Mouse (Mus musculus): ENCODE results near the gene Slc24a3. TPM values are rescaled to one million over a fixed set of nuclear protein-coding genes. Genes with fewer than 3 reads are reported as not detected.

Slc24a3 gene
- polyA plus RNA-seq, 1 experiment from 2014 or later = 1.1 TPM

- WGBS = 81% methylated on average over 3 of the region's 3 CpGs
- H3K27me3 ChIP-seq (ENCODE audit: control insufficient read depth, insufficient read depth, low read length) = no peaks in the 10 kb centered on the region
- H3K4me3 ChIP-seq (ENCODE audit: low read depth, low read length) = no peak overlapping the region
- no peak for ATAC-seq (replicated peaks; ENCODE audit: low FRiP score)
- no peak for DNase-seq (ENCODE audit: low spot score)
- no peak overlapping the region for H3K4me2 ChIP-seq (ENCODE audit: low read depth, low read length, severe bottlenecking)
- H3K4me1 ChIP-seq (replicated peaks; ENCODE audit: control insufficient read depth, insufficient read depth, low read length) = no peaks in the 10 kb centered on the region
- no peak overlapping the region for H3K9ac ChIP-seq (ENCODE audit: low read length)
- no peaks in the 10 kb centered on the region for H3K36me3 ChIP-seq (ENCODE audit: control insufficient read depth, insufficient read depth, low read length)
- H3K27ac ChIP-seq (ENCODE audit: low read depth, low read length) = no peak overlapping the region
- H3K9me3 ChIP-seq (ENCODE audit: control insufficient read depth, low read length) = no peaks in the 10 kb centered on the region
Observed at GRCm38 (mm10) chr2:145421889-145422212, 254.3 kb downstream of the Slc24a3 start.

- Histone ChIP-seq H3K27me3 (ENCODE audit: control insufficient read depth, insufficient read depth, low read length) (no peaks in the 10 kb centered on the region), H3K4me1 (replicated peaks; ENCODE audit: control insufficient read depth, insufficient read depth, low read length) (no peaks in the 10 kb centered on the region), H3K36me3 (ENCODE audit: control insufficient read depth, insufficient read depth, low read length) (no peaks in the 10 kb centered on the region), H3K4me3 (ENCODE audit: low read depth, low read length) (no peak overlapping the region), H3K27ac (ENCODE audit: low read depth, low read length) (no peak overlapping the region), H3K9me3 (ENCODE audit: control insufficient read depth, low read length) (no peaks in the 10 kb centered on the region), H3K9ac (ENCODE audit: low read length) (no peak overlapping the region), H3K4me2 (ENCODE audit: low read depth, low read length, severe bottlenecking) (no peak overlapping the region)
- DNase-seq (ENCODE audit: low spot score) (no peak), ATAC-seq (replicated peaks; ENCODE audit: low FRiP score) (no peak)
- 90% methylated on average over 5 of the region's 5 CpGs for WGBS
Observed at GRCm38 (mm10) chr2:145429982-145430381, 262.4 kb downstream of the Slc24a3 start.

- Histone ChIP-seq H3K27ac (ENCODE audit: low read depth, low read length) (no peak overlapping the region), H3K36me3 (ENCODE audit: control insufficient read depth, insufficient read depth, low read length) (no peaks in the 10 kb centered on the region), H3K27me3 (ENCODE audit: control insufficient read depth, insufficient read depth, low read length) (no peaks in the 10 kb centered on the region), H3K4me1 (replicated peaks; ENCODE audit: control insufficient read depth, insufficient read depth, low read length) (no peaks in the 10 kb centered on the region), H3K4me2 (ENCODE audit: low read depth, low read length, severe bottlenecking) (no peak overlapping the region), H3K4me3 (ENCODE audit: low read depth, low read length) (no peak overlapping the region), H3K9me3 (ENCODE audit: control insufficient read depth, low read length) (no peaks in the 10 kb centered on the region), H3K9ac (ENCODE audit: low read length) (no peak overlapping the region)
- no peak for DNase-seq (ENCODE audit: low spot score)
- no peak for ATAC-seq (replicated peaks; ENCODE audit: low FRiP score)
- 97% methylated on average over 1 of the region's 1 CpGs for WGBS
Observed at GRCm38 (mm10) chr2:145434068-145434467, 266.5 kb downstream of the Slc24a3 start.

- ATAC-seq (replicated peaks; ENCODE audit: low FRiP score) = 0 out of 2 replicates have a peak, but pooled peaks have one; percentile 24
- H3K4me3 ChIP-seq (ENCODE audit: low read depth, low read length) = no peak overlapping the region
- H3K9ac ChIP-seq (ENCODE audit: low read length) = no peak overlapping the region
- H3K4me2 ChIP-seq (ENCODE audit: low read depth, low read length, severe bottlenecking) = no peak overlapping the region
- H3K4me1 ChIP-seq (replicated peaks; ENCODE audit: control insufficient read depth, insufficient read depth, low read length) = no peaks in the 10 kb centered on the region
- H3K9me3 ChIP-seq (ENCODE audit: control insufficient read depth, low read length) = no peaks in the 10 kb centered on the region
- H3K27ac ChIP-seq (ENCODE audit: low read depth, low read length) = no peak overlapping the region
- no peaks in the 10 kb centered on the region for H3K36me3 ChIP-seq (ENCODE audit: control insufficient read depth, insufficient read depth, low read length)
- no peak for DNase-seq (ENCODE audit: low spot score)
- whole genome bisulfite sequencing = 45% methylated on average over 5 of the region's 5 CpGs
- no peaks in the 10 kb centered on the region for H3K27me3 ChIP-seq (ENCODE audit: control insufficient read depth, insufficient read depth, low read length)
Observed at GRCm38 (mm10) chr2:145438336-145438735, 270.8 kb downstream of the Slc24a3 start.

GRCm38 (mm10) chr2:145439755-145440154, 272.2 kb downstream of the Slc24a3 start:
- Histone ChIP-seq H3K27me3 (ENCODE audit: control insufficient read depth, insufficient read depth, low read length) (no peaks in the 10 kb centered on the region), H3K4me3 (ENCODE audit: low read depth, low read length) (no peak overlapping the region), H3K9me3 (ENCODE audit: control insufficient read depth, low read length) (no peaks in the 10 kb centered on the region), H3K27ac (ENCODE audit: low read depth, low read length) (no peak overlapping the region), H3K4me1 (replicated peaks; ENCODE audit: control insufficient read depth, insufficient read depth, low read length) (no peaks in the 10 kb centered on the region), H3K4me2 (ENCODE audit: low read depth, low read length, severe bottlenecking) (no peak overlapping the region), H3K9ac (ENCODE audit: low read length) (no peak overlapping the region), H3K36me3 (ENCODE audit: control insufficient read depth, insufficient read depth, low read length) (no peaks in the 10 kb centered on the region)
- 90% methylated on average over 1 of the region's 1 CpGs for WGBS
- no peak for DNase-seq (ENCODE audit: low spot score)
- no peak for ATAC-seq (replicated peaks; ENCODE audit: low FRiP score)

GRCm38 (mm10) chr2:145457106-145457747, 289.7 kb downstream of the Slc24a3 start:
- ATAC-seq (replicated peaks; ENCODE audit: low FRiP score) (peak; percentile 31; the same call in 1 of the 2 replicates), DNase-seq (ENCODE audit: low spot score) (no peak)
- Histone ChIP-seq H3K36me3 (ENCODE audit: control insufficient read depth, insufficient read depth, low read length) (no peaks in the 10 kb centered on the region), H3K4me3 (ENCODE audit: low read depth, low read length) (no peak overlapping the region), H3K27ac (ENCODE audit: low read depth, low read length) (no peak overlapping the region), H3K27me3 (ENCODE audit: control insufficient read depth, insufficient read depth, low read length) (no peaks in the 10 kb centered on the region), H3K4me2 (ENCODE audit: low read depth, low read length, severe bottlenecking) (no peak overlapping the region), H3K9me3 (ENCODE audit: control insufficient read depth, low read length) (no peaks in the 10 kb centered on the region), H3K9ac (ENCODE audit: low read length) (no peak overlapping the region), H3K4me1 (replicated peaks; ENCODE audit: control insufficient read depth, insufficient read depth, low read length) (no peaks in the 10 kb centered on the region)
- 35% methylated on average over 8 of the region's 8 CpGs for WGBS

GRCm38 (mm10) chr2:145460854-145461423, 293.4 kb downstream of the Slc24a3 start:
- 54% methylated on average over 3 of the region's 3 CpGs for WGBS
- H3K27ac ChIP-seq (ENCODE audit: low read depth, low read length) = no peak overlapping the region
- no peak overlapping the region for H3K4me3 ChIP-seq (ENCODE audit: low read depth, low read length)
- DNase-seq (ENCODE audit: low spot score) (no peak), ATAC-seq (replicated peaks; ENCODE audit: low FRiP score) (no peak)
- no peaks in the 10 kb centered on the region for H3K9me3 ChIP-seq (ENCODE audit: control insufficient read depth, low read length)
- no peaks in the 10 kb centered on the region for H3K36me3 ChIP-seq (ENCODE audit: control insufficient read depth, insufficient read depth, low read length)
- H3K4me2 ChIP-seq (ENCODE audit: low read depth, low read length, severe bottlenecking) = no peak overlapping the region
- no peaks in the 10 kb centered on the region for H3K4me1 ChIP-seq (replicated peaks; ENCODE audit: control insufficient read depth, insufficient read depth, low read length)
- H3K27me3 ChIP-seq (ENCODE audit: control insufficient read depth, insufficient read depth, low read length) = no peaks in the 10 kb centered on the region
- H3K9ac ChIP-seq (ENCODE audit: low read length) = no peak overlapping the region

GRCm38 (mm10) chr2:145462253-145462652, 294.7 kb downstream of the Slc24a3 start:
- no peak overlapping the region for H3K4me3 ChIP-seq (ENCODE audit: low read depth, low read length)
- H3K4me2 ChIP-seq (ENCODE audit: low read depth, low read length, severe bottlenecking) = no peak overlapping the region
- no peak overlapping the region for H3K9ac ChIP-seq (ENCODE audit: low read length)
- WGBS = 98% methylated on average over 2 of the region's 2 CpGs
- ATAC-seq (replicated peaks; ENCODE audit: low FRiP score) (no peak), DNase-seq (ENCODE audit: low spot score) (no peak)
- H3K27ac ChIP-seq (ENCODE audit: low read depth, low read length) = no peak overlapping the region
- no peaks in the 10 kb centered on the region for H3K27me3 ChIP-seq (ENCODE audit: control insufficient read depth, insufficient read depth, low read length)
- H3K36me3 ChIP-seq (ENCODE audit: control insufficient read depth, insufficient read depth, low read length) = no peaks in the 10 kb centered on the region
- H3K4me1 ChIP-seq (replicated peaks; ENCODE audit: control insufficient read depth, insufficient read depth, low read length) = no peaks in the 10 kb centered on the region
- no peaks in the 10 kb centered on the region for H3K9me3 ChIP-seq (ENCODE audit: control insufficient read depth, low read length)

- no peak overlapping the region for H3K4me2 ChIP-seq (ENCODE audit: low read depth, low read length, severe bottlenecking)
- no peak for ATAC-seq (replicated peaks; ENCODE audit: low FRiP score)
- H3K4me3 ChIP-seq (ENCODE audit: low read depth, low read length) = no peak overlapping the region
- no peaks in the 10 kb centered on the region for H3K9me3 ChIP-seq (ENCODE audit: control insufficient read depth, low read length)
- no peaks in the 10 kb centered on the region for H3K27me3 ChIP-seq (ENCODE audit: control insufficient read depth, insufficient read depth, low read length)
- no peaks in the 10 kb centered on the region for H3K36me3 ChIP-seq (ENCODE audit: control insufficient read depth, insufficient read depth, low read length)
- WGBS = 85% methylated on average over 5 of the region's 5 CpGs
- H3K4me1 ChIP-seq (replicated peaks; ENCODE audit: control insufficient read depth, insufficient read depth, low read length) = no peaks in the 10 kb centered on the region
- no peak overlapping the region for H3K27ac ChIP-seq (ENCODE audit: low read depth, low read length)
- H3K9ac ChIP-seq (ENCODE audit: low read length) = no peak overlapping the region
- DNase-seq (ENCODE audit: low spot score) = no peak
Observed at GRCm38 (mm10) chr2:145468701-145469325, 301.3 kb downstream of the Slc24a3 start.
